Mouse (Mus musculus) C2C12 (cell line): ENCODE data around the gene Gm10563.

Experiments used
- CEBPB ChIP-seq: IDR thresholded peaks from one replicate; pipeline ENCODE4 v1.6.1; 2011; ENCODE audit warnings: low read depth, mild to moderate bottlenecking, control low read depth, moderate library complexity
- CTCF ChIP-seq: IDR thresholded peaks from one replicate; pipeline ENCODE4 v1.5.1; 2011; ENCODE audit not compliant: control insufficient read depth, insufficient read depth, insufficient read length
- MAX ChIP-seq: IDR thresholded peaks from one replicate; pipeline ENCODE4 v1.6.1; 2011; ENCODE audit warnings: mild to moderate bottlenecking, control low read depth
- MYOD1 ChIP-seq: IDR thresholded peaks from one replicate; pipeline ENCODE4 v1.6.1; 2011; ENCODE audit warnings: low read depth; ENCODE audit not compliant: control insufficient read depth, insufficient read length
- USF1 ChIP-seq: IDR thresholded peaks from one replicate; pipeline ENCODE4 v1.6.1; 2011; ENCODE audit warnings: low read depth, mild to moderate bottlenecking, control low read depth, moderate library complexity

- TF ChIP-seq CTCF = no peak
- TF ChIP-seq MYOD1 = no peak
- TF ChIP-seq CEBPB = no peak
- no peak for TF ChIP-seq MAX
- TF ChIP-seq USF1 = no peak
These were observed 69.7 kb downstream of the Gm10563 start for GRCm38 (mm10) chr4:155575521-155575920.
